Mouse (Mus musculus) brown adipose tissue, adult 24 weeks (tissue): ENCODE measurements around the gene 4930583I09Rik. TPM values are rescaled to one million over a fixed set of nuclear protein-coding genes. Genes with fewer than 3 reads are reported as not detected.

Experiments used
- H3K27ac ChIP-seq: fragments of 200-500 bp; replicated peaks from 2 replicates; pipeline ENCODE4 v1.5.1; 2012; ENCODE audit warnings: low read depth, mild to moderate bottlenecking, low read length
- H3K4me1 ChIP-seq: fragments of 200-500 bp; 2 replicates; pipeline ENCODE4 v1.6.1; 2012; ENCODE audit warnings: low read length, mixed read lengths; ENCODE audit not compliant: control insufficient read depth, insufficient read depth, insufficient read length
- H3K4me3 ChIP-seq: fragments of 200-500 bp; 2 replicates; pipeline ENCODE4 v1.5.1; 2012; ENCODE audit warnings: low read depth, mild to moderate bottlenecking, low read length, moderate library complexity; ENCODE audit not compliant: insufficient read depth
- polyA plus RNA-seq: library from polyadenylated mRNA; stranded (reverse); fragments of >200 nt; gene quantifications from 2 replicates; pipeline ENCODE4 v1.2.4, GENCODE M21; 2012; ENCODE audit not compliant: missing spikeins, insufficient read depth, insufficient read length

Gene 4930583I09Rik
- not detected in 2 replicates for polyA plus RNA-seq

- H3K4me3 ChIP-seq = no peak within 1 kb of the TSS
- H3K27ac ChIP-seq = no peak within 1 kb of the TSS
- no peaks in the 10 kb centered on the region for H3K4me1 ChIP-seq
Observed at GRCm38 (mm10) chr17:64835928-64836327, at the start of gene 4930583I09Rik. Gene 4930583I09Rik, minus strand, starts transcription at chr17:64836071.

DNA sequence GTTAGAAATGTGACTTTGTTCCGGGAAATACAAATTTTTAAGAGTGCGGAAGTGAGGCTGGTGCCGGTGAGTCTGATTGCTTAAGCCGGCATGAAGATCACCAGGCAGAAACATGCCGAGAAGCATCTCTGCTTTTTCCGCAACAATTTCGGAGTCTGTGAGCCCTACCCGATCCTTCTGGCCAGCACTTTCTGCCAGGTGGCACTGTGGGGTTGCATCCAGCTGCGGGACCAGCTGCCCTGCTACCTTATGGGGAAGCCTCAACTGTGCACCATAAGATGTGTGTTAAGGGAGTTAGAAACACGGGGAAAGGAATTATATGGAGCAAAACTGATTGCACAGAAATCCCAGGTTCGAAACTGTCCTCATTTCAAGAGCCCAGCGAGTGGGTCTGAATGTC is 40.2 kb upstream of the 4930583I09Rik start:
- Histone ChIP-seq H3K27ac (no peak overlapping the region), H3K4me1 (no peaks in the 10 kb centered on the region), H3K4me3 (no peak overlapping the region)

- no peak overlapping the region for H3K27ac ChIP-seq
- no peaks in the 10 kb centered on the region for H3K4me1 ChIP-seq
- no peak overlapping the region for H3K4me3 ChIP-seq
Observed at GRCm38 (mm10) chr17:64873651-64874072, 37.8 kb upstream of the 4930583I09Rik start.

DNA sequence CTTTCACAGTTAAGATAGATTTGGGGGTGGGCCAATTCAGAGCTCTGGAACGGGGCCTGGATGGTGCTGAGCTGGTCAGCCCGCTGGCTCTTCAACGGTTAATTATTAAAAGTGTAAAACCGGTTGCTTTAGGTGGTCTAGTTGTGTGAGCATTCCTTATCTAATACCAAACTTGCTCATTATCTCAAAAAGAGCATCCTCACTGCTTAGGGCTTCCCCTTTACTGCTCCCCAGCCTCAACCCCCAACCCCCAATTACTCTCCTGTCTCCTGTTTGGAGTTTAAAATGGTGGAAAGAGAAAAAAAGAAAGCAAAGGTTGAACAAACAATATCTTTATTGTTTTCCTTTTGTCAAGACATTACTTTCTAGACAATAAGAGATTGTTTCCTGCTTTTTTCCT is 27.9 kb upstream of the 4930583I09Rik start:
- H3K4me3 ChIP-seq = no peak overlapping the region
- no peak overlapping the region for H3K27ac ChIP-seq
- no peaks in the 10 kb centered on the region for H3K4me1 ChIP-seq

DNA sequence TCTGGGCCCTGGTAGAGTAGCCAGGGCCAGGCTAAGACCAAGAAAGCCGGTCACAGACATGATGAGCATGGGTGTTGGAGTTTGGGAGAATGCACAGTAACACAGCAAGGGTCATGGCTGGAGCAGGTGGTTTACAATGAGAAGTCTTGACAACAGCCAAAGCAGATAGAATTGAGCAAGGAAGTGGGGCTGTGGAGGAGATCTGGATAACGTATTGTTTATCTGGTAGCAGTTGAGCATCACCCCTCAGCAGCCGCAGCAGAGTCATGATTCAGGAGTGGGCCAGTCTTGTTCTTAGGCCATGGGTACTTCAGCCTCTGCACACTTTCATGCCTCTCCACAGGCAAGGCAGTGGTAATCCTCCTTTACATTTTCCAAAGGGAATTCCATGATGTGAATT is 25.1 kb upstream of the 4930583I09Rik start:
- Histone ChIP-seq H3K27ac (no peak overlapping the region), H3K4me3 (no peak overlapping the region), H3K4me1 (no peaks in the 10 kb centered on the region)

GRCm38 (mm10) chr17:64858848-64859247 is 23.0 kb upstream of the 4930583I09Rik start:
- Histone ChIP-seq H3K27ac (no peak overlapping the region), H3K4me3 (no peak overlapping the region), H3K4me1 (no peaks in the 10 kb centered on the region)

DNA sequence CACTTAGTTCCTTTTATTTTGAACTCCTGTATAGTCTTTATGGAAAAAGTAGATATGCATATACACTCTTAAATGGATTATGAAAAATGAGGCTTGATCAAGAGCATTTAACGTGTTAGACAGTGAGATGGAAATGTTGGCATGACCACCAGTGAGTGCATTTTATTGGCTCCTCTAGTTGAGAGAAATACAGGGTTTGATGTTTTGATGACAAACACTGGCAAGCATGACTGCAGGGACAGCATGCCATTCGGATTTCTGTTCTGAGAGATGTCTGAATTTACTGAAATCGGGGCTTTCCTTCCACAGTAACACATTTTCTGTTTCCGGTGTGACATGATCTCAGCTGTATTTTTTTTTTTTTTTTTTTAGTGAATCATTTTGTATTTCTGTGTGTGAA is 12.2 kb upstream of the 4930583I09Rik start:
- Histone ChIP-seq H3K27ac (no peak overlapping the region), H3K4me3 (no peak overlapping the region), H3K4me1 (no peaks in the 10 kb centered on the region)

GRCm38 (mm10) chr17:64846654-64847053 is 10.8 kb upstream of the 4930583I09Rik start:
- Histone ChIP-seq H3K27ac (no peak overlapping the region), H3K4me3 (no peak overlapping the region), H3K4me1 (no peaks in the 10 kb centered on the region)

DNA sequence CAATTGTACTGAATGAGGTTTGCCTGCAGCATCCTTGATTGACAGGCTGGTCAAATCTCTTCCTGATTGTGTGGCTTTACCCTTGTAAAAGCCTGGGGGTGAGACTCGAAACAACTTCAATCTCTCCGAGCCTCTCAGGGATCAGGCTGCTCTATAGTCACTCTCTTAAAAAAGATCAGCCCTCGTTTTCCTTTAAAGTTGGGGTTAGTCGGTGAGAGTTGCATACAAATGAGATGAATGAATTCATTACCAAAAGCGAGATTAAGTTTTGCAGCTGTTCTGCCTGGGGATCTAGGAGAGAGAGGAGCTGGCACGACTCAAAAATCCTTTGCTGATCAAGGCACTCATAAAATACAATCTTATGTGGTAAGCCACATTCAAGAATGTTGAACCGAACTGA is 1.0 kb upstream of the 4930583I09Rik start:
- no peak overlapping the region for H3K4me3 ChIP-seq
- H3K4me1 ChIP-seq = no peaks in the 10 kb centered on the region
- H3K27ac ChIP-seq = no peak overlapping the region

DNA sequence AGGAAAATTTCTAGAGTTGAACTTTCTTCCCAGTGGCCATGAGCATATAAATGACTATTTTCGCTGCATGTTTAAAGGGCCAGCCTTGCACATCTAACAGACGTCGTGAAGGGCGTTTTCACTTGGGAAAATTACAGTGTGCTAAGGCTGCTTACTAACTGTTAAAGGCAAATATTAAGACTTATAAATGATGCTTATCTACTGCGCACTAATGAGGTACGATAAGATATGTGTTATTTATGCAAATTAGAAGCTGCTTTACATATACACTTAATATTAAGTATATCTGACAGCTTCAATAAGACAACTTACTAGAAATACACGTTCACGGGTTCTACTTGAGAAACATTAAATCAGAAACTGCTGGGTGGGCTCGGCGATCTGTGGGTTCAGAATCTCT is 481 bp upstream of the 4930583I09Rik start:
- Histone ChIP-seq H3K4me1 (no peaks in the 10 kb centered on the region), H3K27ac (no peak overlapping the region), H3K4me3 (no peak overlapping the region)

DNA sequence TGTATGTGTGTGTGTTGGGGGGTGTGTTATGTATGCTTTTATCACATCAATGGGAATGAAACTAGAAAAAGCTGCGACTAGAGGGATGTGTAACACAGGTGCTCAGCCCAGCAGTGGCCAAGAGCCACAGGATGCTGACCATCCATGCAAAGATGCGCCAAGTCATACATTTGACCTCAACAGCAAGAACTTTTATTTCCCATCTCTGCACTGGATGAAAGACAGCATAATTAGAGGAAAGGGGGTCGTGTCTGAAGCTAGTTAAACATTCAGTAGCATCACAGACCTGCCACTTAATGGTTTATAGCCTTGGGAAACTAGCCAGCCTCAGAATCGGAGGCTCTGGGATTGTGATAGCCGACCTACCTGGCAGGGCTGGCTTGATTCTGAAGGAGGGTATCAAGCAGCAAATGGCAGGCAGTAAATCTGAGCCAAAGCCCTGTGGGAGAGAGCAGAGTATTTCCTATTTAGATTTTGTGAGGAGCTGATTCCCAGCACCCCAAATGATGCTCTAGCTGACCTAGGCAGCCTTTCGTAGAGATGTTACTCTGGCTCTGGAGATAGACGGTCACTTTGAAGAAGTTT is 1.9 kb downstream of the 4930583I09Rik start:
- H3K27ac ChIP-seq = no peak overlapping the region
- H3K4me3 ChIP-seq = no peak overlapping the region
- H3K4me1 ChIP-seq = no peaks in the 10 kb centered on the region

DNA sequence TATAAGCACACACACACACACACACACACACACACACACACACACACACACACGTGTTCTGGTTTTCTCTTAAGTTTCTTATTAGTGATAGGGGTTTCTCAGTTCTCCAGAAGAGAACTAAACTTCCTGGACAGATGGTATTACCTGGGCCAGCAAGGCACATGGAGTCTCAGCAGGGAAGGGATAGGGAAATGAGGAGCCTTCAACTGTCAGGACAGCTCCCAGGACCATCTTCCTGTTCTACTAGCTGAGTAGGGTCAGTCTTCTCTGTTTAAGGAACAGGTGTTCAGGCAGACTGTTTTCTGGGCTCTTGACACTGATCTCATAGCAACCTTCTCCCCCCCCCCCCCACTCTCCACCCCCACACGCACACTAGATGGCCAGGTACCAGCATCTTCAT is 2.8 kb downstream of the 4930583I09Rik start:
- no peaks in the 10 kb centered on the region for H3K4me1 ChIP-seq
- no peak overlapping the region for H3K4me3 ChIP-seq
- no peak overlapping the region for H3K27ac ChIP-seq

- no peaks in the 10 kb centered on the region for H3K4me1 ChIP-seq
- H3K27ac ChIP-seq = no peak overlapping the region
- H3K4me3 ChIP-seq = no peak overlapping the region
Observed at GRCm38 (mm10) chr17:64827482-64827881, 8.4 kb downstream of the 4930583I09Rik start.

DNA sequence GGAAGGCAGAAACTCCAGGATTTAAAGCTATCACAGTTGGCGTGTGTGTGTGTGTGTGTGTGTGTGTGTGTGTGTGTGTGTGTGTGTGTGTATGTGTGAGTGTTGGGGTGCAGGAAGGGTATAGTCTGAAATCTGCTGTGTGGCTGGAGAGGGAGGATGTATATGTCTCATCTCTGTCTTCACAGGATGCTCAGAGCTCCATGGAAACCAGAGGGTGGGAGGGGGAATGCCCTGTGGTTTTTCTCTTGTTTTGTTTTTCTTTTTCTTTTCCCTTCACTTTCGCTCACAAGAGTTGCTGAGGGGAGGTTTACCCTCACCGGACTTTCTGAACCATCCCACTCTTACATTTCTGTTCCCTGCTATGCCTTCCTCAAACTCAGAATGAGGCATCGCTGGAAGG is 9.0 kb downstream of the 4930583I09Rik start:
- Histone ChIP-seq H3K4me1 (no peaks in the 10 kb centered on the region), H3K27ac (no peak overlapping the region), H3K4me3 (no peak overlapping the region)

GRCm38 (mm10) chr17:64822561-64822960 is 13.3 kb downstream of the 4930583I09Rik start:
- Histone ChIP-seq H3K4me1 (no peaks in the 10 kb centered on the region), H3K27ac (no peak overlapping the region), H3K4me3 (no peak overlapping the region)

DNA sequence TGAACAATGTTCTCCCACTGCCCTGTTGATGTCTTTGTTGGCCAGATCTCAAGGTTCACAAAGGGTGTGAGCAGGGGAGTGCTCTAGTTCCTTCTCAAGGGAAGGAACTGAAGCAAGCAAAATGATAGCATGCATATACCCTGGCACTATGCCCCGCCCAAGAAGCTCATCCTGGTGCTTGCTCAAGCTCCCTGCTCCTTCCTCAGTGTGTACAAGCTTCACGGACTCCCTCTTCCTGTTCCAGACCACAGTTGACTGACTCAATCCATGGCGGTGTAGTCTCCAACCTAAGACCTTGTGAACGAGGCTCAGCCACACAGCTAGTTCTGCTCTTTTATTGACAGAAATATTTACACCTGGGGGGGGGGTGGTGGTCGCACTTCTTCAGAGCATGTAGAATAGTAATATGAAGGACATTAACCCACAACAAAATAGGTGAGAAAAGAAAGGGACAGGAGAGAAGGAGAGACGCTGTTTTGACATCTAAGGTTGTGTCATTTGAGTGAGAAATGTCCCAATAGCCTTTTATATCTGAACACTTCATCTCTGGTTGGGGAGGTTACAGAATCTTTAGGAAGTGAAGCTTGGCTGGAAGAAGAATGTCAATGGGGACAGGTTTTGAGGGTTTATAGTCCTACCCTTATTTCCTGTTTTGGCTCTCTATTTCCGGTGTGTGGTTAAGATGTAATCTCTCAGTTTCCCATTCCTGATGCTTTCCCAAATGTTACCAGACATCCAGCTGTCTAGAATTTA is 14.9 kb downstream of the 4930583I09Rik start:
- H3K4me3 ChIP-seq = no peak overlapping the region
- H3K27ac ChIP-seq = no peak overlapping the region
- no peaks in the 10 kb centered on the region for H3K4me1 ChIP-seq
